Mouse (Mus musculus) liver, embryonic 14.5 days (tissue): ENCODE measurements around the gene Cops7b.

Experiments
- CTCF ChIP-seq: IDR thresholded peaks from 2 replicates; pipeline ENCODE4 v1.5.1; 2016; ENCODE audit warnings: antibody characterized with exemption, low read depth, control low read depth
- EP300 ChIP-seq: IDR thresholded peaks from 2 replicates; pipeline ENCODE4 v1.6.1; 2016; ENCODE audit warnings: antibody characterized with exemption, low read depth

GRCm38 (mm10) chr1:86594539-86594938 is 11.8 kb downstream of the Cops7b start:
- TF ChIP-seq CTCF = no peak
- TF ChIP-seq EP300 = no peak
